Mouse (Mus musculus) cerebellum, postnatal 36 days (tissue): Measurements from ENCODE around the gene Nudt2.

Experiments
- DNase-seq, 2 experiments: peaks; one replicate each; pipeline ENCODE4 v3.0.0; 2021 to 2022; ENCODE audit warnings: mixed read lengths in 2 of 2

The Nudt2 gene

DNA sequence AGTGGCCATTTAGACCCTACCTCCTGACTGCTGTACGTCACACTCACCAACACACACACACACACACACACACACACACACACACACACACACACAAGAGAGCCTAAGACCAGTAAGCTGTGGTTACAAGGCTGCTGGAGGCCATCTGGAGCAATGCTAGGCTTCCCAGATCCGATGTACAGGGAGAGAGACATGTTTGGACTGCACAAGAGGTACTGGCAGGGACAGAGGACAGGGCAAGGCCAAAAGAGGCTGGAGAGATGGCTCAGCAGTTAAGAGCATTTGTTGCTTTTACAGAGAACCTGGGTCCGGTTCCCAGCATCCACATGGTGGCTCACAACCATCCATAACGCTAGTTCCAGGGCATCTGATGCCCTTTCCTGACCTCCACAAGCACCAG is 30.1 kb downstream of the Nudt2 start:
- no peak for DNase-seq

GRCm38 (mm10) chr4:41495850-41496249 is 30.9 kb downstream of the Nudt2 start:
- DNase-seq = no peak

- DNase-seq = no peak
These were observed 32.1 kb downstream of the Nudt2 start for GRCm38 (mm10) chr4:41497046-41497445.

- DNase-seq = no peak
These were observed 32.6 kb downstream of the Nudt2 start for GRCm38 (mm10) chr4:41497579-41497978.

DNA sequence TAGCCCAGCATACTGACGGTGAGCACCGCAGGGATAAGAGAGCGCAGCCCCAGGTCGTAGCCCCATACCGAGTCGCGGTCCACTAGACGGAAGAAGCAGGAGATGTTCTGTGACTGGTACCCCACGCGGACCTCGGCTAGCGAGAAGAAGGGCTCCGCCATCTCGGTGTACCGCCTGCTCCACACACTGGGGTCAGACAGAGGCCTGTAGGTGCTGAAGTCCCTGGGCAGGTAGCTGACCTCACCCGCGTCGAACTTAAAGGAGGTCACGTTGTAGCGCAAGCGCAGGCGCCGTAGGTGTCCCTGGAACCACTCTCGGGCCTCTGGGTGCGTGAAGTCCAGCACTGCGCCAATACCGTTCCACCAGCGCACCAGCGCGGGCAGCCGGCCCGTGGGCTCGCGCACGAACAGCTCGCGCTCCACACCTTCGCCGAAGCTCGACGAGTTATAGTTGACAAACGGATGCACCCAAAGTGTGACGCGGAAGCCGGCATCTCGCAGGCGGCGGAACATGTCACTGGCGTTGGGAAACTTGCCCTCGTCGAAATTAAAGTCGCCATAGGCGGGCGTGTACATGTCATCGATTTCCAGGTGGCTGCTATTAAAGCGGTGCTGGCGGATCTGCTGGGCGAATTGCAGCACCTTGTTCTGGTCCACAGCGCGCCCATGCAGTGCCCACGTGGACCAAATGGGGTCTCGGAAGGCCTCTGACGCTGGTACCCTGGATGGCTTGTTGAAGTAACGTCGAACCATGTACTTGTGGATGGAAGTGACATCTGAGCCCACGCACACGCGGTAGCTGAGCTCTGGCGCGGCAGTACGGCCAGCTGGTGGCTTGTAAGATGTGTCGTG is 33.3 kb downstream of the Nudt2 start:
- no peak for DNase-seq

GRCm38 (mm10) chr4:41498921-41499391 is 34.0 kb downstream of the Nudt2 start:
- DNase-seq = no peak

DNA sequence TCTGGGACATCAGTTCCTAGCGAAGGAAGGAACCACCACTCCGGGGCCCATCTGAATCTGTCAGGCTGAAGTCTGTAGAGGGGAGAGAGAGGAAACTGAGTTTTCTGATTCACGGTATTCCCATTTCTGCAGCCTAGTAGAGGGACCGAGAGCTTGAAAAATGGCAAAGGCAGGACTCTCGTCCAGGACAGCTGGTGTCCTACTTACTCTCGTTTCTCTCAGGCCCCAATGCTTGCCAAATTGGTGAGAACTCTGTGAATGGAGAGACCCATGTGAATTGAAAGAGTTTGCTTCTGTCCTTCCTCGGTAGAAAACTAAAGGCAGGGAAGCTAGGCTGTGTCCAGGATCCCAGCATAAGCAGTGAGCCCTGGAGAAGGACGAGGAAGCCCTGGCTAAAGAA is 34.7 kb downstream of the Nudt2 start:
- no peak for DNase-seq

DNA sequence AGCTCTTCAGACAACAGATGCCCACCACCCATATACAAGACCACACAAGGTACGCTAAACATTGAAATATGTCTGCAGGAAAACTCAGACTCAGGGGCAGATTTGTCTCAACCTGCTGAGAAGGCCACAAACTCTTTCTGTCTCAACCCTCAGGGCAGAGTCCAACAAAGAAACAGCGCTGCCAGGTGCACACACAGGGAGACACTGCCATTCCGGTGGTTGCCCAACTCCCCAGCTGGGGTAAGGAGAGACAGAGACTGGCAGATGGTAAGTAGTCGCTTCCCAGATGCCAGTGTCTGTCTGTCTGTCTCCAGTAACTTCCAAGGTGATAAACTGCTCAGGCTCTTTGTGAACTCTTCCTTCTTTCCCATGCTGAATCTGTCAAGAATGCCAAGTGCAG is 35.8 kb downstream of the Nudt2 start:
- no peak for DNase-seq

- no peak for DNase-seq
These were observed 37.4 kb downstream of the Nudt2 start for GRCm38 (mm10) chr4:41502171-41502940.

DNA sequence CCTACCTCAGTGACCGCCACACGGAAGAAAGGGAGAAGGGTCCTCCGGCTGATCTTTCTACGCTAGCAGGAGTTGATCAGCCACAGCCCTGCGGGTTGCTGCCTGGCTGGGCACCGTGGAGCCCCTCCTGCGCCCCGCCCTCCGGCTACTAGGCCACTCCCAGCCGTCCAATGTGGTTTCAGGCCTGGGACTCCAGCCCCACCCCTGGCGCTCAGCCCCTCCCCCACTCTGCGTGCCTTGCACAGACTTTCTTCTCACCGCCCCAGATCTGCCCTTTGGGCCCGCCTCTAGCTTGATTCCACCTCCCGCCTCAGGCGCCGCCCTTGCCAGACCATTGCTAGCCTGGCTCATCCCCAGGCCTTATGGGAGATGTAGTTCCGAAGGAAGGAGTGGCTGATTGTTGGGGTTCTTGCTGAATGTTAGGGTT is 38.0 kb downstream of the Nudt2 start, which contains the start of gene AI464131:
Gene AI464131 (minus strand): TSS at position 91 of the 427 bp plus-strand sequence.
- DNase-seq = peak; percentile 92 to 97

GRCm38 (mm10) chr4:41504325-41504724 is 39.4 kb downstream of the Nudt2 start:
- DNase-seq = no peak

GRCm38 (mm10) chr4:41505131-41505551 is 40.2 kb downstream of the Nudt2 start:
- DNase-seq = no peak

GRCm38 (mm10) chr4:41506156-41506555 is 41.2 kb downstream of the Nudt2 start:
- DNase-seq = peak; percentile 59 to 64

DNA sequence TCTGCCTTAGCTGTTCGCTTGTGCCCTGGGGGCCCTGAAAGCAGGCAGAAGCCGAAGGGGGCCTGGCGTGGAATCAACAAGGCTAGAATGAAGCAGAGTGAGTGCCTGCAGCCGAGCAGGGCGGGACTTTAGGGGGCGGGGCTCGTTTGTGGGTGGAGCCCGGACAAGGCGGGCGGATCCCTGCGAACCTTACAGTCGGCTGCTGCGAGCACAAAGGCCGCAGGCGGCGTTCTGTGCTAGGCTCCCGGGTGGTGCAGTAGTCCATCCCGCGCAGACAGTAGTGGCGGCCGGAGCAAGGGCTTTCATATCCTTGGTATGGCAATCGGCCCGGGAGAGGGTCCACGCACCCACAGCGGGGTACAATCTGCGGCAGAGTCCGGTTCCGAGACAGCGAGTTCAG is 42.0 kb downstream of the Nudt2 start:
- DNase-seq = peak; percentile 76 to 82

DNA sequence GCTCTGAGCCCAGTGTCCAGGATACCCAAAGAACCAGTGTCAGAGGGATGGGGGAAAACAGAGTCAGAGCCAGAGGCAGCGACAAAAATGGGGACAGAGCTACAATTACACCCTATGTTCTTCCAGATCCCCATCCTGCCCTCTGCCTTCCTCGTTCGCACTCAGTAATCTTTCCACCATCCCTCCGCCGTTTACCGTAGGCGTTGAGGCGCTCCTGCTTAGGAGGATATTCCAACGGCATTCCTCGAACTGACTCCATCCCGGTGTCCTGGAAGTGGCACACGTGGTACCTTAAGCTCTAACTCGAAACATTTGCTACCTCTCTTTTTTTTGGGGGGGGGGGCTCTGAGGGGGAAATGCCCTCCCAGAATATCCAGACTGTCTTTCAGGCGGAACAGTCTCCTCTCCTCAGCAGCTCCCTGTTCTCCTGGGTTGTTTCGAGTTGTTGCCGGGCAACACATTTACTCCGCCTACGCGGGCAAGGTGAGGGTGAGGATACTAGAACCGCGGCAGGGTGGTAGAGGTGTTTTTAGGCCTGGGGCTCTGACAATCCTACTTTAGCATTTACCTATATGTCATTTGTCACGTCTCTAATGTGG is 42.5 kb downstream of the Nudt2 start:
- DNase-seq = no peak

- no peak for DNase-seq
These were observed 43.0 kb downstream of the Nudt2 start for GRCm38 (mm10) chr4:41507998-41508397.

DNA sequence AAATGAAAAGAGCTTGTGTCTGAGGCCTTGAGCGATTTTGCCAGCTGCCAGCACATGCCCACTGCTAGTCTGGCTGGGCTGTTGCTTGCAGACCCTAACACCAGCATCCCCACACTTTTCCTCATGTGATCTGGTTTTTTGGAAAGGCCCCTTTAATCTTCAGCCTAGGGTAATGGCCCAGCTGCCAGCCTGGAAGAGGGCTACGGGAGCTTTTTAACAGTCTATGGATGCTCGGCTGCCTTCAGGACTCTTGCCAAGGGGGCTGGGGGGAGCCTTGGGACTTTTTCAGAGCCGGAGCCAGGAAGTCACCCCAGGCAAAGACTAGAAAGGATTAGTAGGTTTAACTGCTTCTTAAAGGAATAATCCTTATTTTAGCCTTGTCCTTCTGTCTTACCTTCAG is 48.4 kb downstream of the Nudt2 start:
- DNase-seq = no peak

DNA sequence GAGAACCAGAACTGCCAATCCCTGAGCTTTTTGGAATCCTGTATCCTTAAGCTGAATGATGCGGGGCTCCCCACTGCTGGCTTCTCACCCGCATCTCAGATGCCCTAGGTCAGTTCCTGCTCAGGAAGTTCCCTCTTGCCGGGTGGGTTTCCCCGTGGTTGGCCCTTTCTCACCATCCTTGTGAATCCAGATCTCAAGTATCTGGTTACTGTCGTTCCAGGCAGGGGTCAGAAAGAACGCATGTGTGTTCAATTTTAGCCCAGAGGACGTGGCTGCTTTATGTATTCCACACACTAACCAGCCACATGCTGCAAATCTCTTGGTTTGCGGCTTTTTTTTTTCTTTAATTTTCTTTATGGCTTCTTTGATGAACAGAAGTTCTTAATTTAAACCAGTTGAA is 48.8 kb downstream of the Nudt2 start:
- no peak for DNase-seq

GRCm38 (mm10) chr4:41517233-41517632 is 52.3 kb downstream of the Nudt2 start, which contains the start of gene 1110017D15Rik:
1110017D15Rik (minus strand) TSS chr4:41517333.
- no peak for DNase-seq

DNA sequence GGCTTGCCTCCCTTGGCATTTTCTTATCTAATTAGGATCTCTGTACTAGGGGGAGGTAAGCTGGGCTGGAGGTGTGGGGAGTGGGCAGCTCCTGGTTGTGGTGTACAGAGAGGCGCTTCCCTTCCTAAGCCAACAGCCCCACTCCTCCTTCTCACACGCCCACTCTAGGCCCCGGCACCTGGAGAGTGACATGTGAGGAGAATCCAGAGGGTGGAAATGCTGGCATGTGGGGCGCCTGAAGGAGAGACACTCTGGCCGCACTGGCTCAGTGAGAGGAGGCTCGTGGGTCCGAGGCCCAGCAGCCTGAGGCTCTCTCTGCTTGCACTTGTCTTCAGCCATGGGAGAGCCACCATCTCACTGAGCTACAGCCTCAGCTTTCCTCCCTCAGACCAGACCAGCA is 53.4 kb downstream of the Nudt2 start:
- DNase-seq = no peak

- DNase-seq = no peak
These were observed 54.2 kb downstream of the Nudt2 start for GRCm38 (mm10) chr4:41519195-41519594.

DNA sequence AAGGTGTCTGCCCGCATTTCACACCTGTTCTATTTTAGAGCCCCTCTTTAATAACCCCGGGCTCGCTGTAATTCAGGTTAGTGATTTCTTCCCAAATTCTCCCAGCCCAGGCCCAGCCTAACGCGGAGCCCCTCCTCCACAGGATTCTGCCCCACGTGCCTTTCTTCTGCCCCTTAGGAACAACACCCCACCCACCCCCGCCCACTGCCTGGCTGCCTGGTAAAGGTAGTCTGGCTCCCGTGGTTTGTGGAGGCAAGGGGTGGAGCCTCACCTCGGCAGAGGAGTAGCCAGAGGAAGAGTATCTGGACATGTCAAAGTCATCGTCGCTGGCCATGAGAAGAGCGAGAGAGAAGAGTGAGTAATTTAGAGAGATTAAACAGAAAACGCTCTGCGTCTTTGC is 55.7 kb downstream of the Nudt2 start:
- DNase-seq = no peak

DNA sequence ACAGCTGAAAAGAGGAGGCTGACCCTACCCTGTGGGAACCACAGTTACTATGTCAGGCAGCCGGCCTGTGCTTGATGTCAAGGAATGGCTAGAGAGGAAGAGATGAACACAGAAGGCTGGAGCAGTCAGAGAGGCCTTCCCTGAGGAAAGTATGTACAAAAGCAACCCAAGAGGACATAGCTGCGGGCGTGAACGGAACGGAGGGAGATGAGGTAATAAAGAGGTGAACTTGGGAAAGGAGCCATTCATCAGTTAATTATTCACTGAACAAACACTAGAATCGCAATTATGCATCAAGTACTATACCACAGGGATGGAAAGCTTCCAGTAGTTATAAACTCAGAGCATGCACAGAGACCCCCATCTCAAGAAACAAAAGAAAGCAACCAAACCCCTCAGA is 57.2 kb downstream of the Nudt2 start:
- DNase-seq = no peak
